Mouse (Mus musculus) frontal cortex, adult 2 months (tissue): ENCODE measurements at regions not wholly inside any gene's neighbourhood (a gene's known extent, or its start where the extent isn't known, plus 50 kb on each side); places are given as distances from the start of the nearest gene placed in this dataset.
"Not testable (repeated sequence)": the region's sequence is repeated elsewhere in the genome, so short reads cannot be mapped to it uniquely, and the experiment has no call there.

Experiments used
- DNase-seq, 2 experiments: peaks; one replicate each; pipeline ENCODE4 v3.0.0; 2022; ENCODE audit warnings: low spot score in 1 of 2; ENCODE audit errors: extremely low spot score in 1 of 2

DNA sequence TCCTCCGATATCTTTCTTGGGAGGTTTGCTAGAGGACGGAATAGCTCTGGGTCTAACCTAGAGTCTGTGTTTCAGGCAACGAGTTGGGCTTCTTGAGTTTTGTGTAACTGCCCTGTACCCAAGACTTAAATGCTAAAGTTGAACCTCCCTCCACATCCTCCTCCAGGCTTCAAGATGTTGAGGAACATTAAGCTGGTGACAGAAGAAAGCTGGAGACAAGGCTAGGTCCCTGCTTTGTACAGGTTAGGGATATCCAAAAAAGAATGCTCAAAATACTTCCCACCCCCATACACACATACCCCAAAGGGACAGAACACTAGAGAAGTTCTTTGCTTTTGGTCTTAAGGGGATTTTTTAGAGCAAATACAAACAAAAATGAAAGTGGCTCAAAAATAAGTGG is 303.6 kb downstream of the Ets1 start:
- no peak for DNase-seq

GRCm38 (mm10) chr9:32940111-32940813 is 304.2 kb downstream of the Ets1 start:
- DNase-seq, result peak; percentile 50 to 89

DNA sequence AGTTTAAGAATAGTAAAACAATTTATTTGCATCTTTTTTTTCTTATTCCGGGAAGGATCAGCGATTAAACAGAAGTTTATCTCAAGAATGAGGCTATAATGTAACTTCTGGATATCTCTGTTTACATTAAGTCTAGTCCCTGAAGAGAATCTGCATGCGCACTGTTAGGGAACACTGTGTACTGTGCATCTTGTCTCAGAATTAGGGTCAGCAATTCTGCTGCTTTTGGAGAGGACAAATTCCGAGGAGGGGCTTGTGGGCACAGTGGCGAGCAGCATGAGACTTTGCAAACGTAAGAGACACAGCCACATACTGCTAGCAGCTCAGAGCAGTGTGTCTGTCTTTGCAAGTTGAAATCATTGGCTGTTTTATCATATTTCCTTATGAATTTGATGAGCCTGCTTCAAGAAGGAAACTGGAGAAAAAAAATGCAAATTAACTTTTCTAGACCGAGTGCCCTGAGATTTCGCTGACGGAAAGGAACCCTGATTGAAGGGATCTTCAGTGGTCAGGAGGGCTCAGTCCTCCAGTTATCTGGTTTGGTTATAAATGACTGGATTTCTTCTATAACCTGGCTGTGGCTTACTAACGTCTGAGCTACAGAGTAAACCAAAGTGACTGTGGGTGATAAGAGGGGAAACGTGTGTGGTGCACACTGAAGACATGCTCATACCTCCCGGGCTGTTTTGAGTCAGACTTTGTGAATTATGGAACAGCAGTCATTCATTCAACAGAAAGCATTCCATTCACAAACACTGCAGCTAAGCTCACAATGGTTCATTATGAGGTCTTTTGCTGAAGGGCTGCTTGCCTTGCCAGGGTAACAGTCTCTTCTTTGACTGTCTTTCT is 305.1 kb downstream of the Ets1 start:
- no peak for DNase-seq

DNA sequence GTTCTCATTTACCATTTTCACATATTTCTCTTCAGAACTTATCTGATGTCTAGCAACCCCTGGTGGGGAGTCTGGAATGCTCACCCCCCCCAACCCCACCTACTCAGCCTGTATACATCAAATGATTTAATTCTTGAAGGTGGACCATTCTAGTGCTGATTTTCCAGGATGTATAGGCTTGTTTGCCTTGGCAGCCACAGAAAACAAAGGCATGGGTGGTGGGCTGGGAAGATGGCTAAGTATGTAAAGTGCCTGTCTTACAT is 305.7 kb downstream of the Ets1 start:
- no peak for DNase-seq

DNA sequence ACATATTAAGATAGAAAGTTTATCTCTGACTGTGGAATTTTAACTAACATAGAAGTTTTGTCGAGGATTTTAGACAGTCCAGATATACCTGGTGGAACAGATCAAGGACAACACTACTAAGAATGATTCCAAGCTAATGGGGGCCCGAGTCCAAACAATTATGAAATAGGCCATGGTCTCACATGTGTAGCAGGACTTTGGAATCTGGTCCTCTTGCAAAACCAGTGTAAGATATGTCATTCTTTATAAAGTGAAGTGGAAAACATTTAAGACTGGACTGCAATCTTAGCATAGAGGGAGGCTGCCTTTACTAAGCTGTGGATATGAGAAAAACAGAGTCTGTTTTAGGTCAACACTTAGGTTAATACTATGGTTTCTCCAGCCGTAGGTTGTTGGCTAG is 311.2 kb downstream of the Ets1 start:
- no peak for DNase-seq

DNA sequence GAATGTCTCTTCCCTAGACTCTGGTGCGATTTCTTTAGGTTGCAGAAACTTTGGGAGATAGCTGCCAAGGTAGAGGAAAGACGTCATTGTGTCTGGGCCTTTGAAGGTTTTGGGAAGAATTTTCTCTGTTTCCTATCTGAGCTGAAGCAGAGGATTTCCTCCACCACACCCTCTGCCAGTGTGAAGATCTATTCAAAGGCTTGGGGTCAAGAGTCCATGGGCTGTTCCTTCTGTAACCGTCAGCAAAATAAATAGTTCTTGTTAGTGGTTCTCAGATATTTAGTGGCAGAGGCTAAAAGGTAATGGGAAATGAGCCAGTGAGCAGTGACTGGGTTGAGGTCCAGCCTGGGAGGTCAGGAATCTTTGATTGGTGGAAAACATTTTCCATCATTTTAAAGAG is 313.0 kb downstream of the Ets1 start:
- DNase-seq, result no peak

GRCm38 (mm10) chr9:32958716-32959115 is 322.7 kb downstream of the Ets1 start:
- no peak for DNase-seq

GRCm38 (mm10) chr9:32959468-32959867 is 323.4 kb downstream of the Ets1 start:
- not testable (repeated sequence) for DNase-seq

DNA sequence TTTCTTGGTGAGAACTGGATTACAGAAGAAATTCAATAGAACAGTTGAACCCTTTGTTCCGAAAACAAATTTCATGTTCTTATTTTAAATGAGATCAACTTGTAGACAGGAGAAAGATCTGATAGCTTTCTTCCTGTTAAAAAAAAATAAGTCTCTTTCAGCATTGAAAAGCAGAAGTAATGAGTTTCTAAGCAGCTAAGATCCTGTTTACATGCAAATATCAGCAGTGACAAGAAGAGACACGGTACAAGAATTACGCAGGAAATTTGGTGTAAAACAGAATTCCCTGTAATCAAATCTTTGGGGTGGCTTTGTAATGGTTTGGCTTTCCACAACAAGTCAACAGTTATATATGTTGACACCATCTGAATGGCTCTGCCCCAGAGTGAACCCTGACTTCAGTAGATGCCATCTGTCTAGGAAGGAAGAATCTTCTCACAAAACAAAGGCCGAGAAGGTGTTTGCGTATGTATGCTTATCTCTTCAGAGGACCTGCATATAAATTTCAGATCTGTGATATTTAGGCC is 326.7 kb downstream of the Ets1 start:
- DNase-seq, result no peak

DNA sequence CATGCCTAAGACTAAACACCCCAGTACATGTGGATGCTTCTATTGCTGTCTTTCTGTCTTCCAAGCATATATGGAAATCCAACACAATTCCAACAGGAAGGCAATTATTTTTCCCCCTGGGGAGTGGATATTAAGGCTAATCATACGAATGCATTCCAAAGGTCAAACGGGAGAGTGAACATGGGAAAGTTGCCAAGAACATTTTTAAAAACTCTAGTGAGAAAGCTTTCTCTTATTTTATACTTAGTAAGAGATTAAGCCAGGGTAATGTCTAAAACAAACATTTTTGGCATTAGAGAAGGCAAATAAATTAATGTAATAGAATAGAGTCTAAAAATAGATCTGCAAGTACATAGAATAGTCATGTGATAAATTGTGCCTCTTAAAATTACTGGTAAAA is 332.4 kb downstream of the Ets1 start:
- no peak for DNase-seq

DNA sequence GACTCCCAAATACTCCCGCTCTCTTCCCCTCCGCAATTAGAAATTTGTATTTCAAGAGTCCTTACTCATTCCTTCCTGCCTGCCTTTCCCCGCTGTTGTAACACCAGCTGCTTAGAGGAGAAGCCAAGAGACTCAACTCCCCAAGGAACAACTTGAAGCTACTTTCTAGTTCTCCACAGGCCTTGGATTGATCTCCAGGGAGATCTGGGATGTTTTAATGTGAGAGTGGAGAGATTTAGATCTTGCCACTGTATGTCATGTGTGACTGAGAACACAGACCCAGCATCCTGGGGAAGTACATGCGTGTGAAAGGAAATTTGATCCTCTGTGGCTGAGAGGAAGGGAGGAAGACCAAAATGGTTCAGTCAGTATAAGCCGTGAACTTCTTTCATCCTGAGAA is 335.4 kb downstream of the Ets1 start:
- DNase-seq, result no peak

- no peak for DNase-seq
Measured at GRCm38 (mm10) chr9:32971926-32972325, 335.9 kb downstream of the Ets1 start.

GRCm38 (mm10) chr9:32972431-32973052 is 336.5 kb downstream of the Ets1 start:
- no peak for DNase-seq

DNA sequence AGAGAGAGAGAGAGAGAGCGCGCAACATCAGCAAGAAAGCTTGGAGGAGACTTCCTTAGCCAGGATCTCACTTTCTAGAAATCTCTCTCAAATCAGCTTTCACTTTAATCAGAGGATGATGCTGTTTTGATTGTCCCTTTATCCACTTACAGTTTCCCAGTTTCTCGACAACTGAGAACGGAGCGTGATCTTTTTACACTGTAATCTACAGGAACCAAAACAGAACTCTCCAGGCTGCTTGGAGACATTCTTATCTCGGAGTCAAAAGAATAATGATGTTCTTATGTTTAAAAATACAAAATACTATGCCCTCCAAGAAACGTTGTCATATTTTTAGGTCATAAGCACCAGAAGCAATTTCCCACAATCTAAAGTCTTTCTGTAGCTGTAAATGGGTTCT is 341.7 kb downstream of the Ets1 start:
- no peak for DNase-seq

GRCm38 (mm10) chr9:32980846-32981245 is 344.8 kb downstream of the Ets1 start:
- no peak for DNase-seq

- DNase-seq, result no peak
Measured at GRCm38 (mm10) chr9:32983182-32983581, 347.2 kb downstream of the Ets1 start.

GRCm38 (mm10) chr9:32986836-32987673 is 351.0 kb downstream of the Ets1 start:
- no peak for DNase-seq

DNA sequence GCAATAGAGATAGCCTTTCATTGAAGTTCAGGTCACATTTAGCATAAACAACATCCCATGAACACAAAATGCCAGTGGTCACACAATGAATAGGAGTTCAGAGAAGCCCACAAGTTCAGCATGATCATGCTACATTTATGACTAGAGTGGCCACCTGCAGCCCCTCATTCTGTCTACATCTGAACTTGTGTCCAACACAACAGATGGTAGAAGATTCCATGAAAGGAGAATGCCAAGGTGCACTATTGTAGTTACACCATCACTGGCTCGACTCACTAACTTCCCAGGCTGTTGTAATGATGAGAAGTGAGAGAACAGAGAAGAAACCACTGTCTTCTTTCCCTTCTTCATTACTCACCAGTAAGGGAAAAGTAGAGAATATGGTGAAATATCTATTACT is 353.0 kb downstream of the Ets1 start:
- DNase-seq, result no peak

DNA sequence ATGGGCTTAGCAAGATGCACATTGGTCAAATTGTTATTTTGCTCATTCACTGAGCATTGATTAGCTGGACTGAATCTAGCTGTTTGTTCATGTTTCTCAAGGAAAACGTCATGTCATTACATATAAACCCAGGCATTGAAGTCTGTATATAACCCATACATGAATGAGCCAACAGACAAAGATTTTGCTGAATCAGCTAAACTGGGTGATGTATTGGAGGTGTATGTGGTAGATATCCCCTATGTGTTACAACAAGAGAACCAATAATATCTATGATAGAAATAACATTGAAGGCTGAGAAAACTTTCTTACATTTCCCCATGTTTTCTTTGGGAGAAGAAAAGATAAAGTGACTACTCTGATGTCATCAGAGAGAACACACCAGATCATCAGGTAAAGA is 362.3 kb downstream of the Ets1 start:
- DNase-seq, result no peak

DNA sequence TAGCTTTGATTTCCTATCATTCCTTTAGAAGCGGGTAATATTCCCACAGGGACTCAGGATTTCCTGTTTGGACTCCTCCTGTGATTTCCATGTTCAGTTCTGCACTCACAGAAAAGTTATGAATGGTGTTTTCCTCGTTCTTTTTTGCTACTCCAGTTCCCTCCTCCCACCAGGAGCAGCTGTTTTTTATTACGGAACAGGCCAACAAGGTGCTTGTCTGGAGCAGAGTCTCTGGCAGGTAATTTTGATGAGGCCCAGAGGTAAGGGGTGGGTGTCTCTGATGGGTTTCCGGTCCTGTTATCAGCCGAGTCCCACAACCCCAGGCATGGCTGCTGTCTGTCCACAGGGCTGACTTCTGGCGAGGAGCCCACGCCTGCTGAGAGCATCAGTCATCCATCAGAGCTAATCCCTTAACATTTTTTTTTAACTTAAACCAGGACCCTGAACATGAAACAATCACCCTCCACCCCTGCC is 364.7 kb downstream of the Ets1 start:
- no peak for DNase-seq
